Mouse (Mus musculus) E14TG2a.4 (cell line): ENCODE results near the gene Bcas3.

Experiments
- CTCF ChIP-seq: conservative IDR thresholded peaks from 2 replicates; pipeline ENCODE4 v1.5.1; 2014; ENCODE audit warnings: low read length
- POU5F1 ChIP-seq: IDR thresholded peaks from 2 replicates; pipeline ENCODE4 v1.6.1; 2014; ENCODE audit warnings: low read length, borderline replicate concordance

DNA sequence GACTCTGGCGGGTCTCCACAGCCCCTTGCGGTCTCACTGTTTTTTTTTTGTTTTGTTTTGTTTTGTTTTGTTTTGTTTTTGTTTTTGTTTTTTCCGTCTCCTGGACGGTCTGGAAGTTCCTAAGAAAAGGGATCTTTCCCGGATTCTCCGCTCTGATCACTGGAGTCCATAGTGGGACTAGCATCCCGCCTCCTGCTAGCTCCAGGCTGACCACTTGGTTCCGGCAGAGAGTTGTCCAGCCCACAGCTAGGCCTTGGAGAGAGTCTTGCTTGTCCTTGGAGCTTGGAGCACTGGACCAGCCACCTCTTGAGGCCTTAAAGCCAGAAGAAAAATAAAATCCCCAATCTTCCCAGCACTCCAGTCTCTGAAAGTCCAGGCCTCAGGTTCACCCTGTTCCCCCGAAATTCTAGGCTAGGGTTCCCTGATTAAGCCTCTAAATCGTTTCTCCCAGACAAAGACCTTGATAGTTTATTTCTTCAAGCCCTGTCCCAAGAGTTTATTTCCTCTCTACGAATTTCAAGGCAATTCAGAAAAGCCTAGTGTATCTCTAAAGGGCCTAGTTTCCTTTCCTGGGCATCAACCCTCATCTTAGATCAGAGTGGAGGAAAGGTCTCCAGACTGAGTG lies 480.9 kb downstream of the Bcas3 start:
- TF ChIP-seq CTCF: no peak
- TF ChIP-seq POU5F1: no peak
